Mouse (Mus musculus) urinary bladder, postnatal 14 days (tissue): Measurements from ENCODE around the gene Immp2l.

Experiments
- DNase-seq: peaks from one replicate; pipeline ENCODE4 v3.0.0; 2021; ENCODE audit warnings: low spot score

Gene Immp2l

DNA sequence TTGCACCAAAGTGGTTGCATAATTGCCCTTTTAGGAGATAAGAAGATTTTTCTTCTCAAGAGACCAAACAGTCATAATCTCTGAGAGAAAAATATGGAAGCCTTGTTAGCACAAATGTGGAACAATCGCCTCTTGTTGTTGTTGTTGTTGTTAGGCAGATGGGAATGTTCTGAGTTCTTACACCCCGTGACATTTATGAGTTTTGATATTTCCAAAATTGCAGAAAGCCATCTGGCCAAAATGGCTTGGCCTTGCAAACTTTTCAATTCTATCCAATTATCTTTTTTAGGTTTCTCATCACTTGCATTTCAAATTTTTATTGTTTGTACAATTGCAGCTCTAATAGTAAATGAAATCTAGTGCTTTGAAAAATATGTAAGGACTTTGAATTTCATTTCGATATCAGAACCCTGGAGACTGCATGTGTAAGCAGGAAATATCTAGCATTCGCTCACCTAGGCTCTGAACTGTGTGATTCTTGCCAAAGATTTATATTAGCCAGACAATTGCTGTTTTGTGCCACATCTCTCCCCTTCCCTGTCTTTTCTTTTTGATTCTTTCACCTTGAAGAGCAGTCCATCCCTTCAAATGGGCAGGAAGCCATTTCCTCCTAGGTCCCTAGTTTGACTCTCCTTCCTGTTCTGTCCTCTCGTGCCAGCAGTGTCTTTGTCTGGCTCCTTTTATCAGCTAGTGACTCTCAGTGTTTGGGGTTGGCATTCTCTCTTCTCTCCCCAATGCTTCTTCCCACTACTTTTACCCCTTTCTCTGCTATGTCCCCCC, 412.5 kb downstream of the Immp2l start:
- no peak for DNase-seq

DNA sequence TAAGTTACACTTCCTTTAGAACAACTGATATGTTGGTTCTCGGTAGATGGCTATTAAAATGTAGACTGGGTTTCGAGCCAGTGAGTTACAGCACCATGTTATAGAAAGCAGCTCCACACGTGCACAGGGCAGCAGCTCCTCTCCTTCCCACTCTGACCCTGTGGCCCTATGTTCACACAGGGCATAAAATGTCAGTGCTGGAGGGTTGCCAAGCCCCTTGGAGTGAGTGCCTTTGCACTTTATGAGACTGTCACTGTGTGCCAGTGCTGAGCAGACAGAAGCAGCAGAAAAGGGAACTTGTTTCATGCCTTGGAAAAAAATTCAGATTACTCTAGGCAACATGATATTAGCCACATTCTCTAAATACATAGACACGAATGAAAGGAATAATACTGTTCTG, 414.6 kb downstream of the Immp2l start:
- DNase-seq: no peak

DNA sequence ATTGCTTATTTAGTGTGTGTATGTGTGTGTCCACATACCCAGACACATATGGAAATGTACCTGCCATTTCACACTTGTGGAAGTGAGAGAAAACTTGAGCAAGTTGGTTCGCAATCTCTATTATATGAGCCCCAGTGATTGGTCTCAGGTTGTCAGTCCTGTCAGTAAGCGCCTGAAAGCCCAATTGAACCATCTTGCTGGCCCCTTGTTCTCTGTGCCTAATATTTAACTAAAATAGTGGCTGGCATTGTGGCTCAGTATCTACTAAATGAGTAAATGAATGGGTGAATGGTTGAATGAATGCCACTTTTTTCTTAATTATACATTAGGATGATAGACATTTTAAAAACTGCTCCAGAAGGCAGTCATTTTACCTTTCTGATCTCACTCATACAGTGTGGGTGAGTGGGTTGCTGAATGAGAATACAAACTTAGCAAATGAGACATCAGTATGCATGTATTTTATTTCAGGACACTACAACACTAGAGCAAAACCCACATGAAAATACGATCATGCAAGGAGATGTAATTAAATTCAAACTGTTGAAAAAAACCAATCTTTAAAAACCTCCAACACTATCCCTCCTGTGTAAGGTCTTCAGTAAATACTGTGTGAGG, 444.6 kb downstream of the Immp2l start:
- DNase-seq: no peak

DNA sequence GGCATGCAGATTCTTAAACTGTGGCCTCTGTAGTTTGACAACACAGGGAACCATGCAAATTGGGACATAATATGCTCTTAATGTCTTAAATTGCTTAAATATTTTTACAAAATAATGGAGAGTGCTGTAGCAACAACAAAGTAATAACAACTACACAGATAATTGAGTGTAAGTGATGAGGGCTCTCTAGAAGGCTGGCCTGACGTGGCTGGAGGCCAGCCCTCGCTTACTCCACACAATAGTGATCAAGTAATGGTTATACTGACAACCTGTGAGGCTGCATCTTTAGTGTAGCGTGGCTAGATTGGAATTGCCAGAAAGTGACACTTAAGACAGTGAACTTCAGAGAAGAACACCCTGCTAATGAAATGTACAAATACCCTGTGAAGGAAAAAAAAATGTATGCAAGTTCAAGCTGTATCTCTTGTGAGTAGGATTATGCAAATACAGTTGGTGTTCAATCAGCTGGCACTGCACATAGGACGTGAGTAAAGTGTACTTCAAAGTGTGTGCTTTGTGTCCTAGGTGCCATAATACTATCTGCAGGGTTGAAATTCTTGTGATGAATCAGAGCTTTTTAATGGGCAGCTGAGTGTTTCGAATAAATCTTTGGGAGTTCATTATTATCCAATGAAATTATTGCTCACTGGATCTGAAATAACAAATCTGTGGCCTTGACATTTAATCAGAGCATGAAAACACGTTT, 445.4 kb downstream of the Immp2l start:
- no peak for DNase-seq

DNA sequence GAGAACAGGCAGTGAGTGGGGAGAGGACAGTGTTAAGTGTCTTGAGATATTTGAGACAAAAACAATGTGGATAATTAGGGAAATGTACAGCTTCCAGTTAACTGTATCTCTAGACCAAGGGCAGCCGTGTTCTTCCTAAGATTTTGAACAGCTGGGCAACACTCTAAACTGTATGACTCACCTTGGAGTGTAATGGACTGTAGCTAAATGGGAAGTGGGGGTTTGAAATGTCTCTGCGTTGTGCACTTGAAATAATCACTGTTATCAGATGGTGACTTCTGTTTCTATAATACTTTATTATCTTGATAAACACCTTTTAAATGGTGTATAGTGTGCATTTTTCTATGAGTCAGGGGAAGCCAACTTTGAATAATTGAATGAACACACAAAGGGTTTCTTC, 457.6 kb downstream of the Immp2l start:
- no peak for DNase-seq

DNA sequence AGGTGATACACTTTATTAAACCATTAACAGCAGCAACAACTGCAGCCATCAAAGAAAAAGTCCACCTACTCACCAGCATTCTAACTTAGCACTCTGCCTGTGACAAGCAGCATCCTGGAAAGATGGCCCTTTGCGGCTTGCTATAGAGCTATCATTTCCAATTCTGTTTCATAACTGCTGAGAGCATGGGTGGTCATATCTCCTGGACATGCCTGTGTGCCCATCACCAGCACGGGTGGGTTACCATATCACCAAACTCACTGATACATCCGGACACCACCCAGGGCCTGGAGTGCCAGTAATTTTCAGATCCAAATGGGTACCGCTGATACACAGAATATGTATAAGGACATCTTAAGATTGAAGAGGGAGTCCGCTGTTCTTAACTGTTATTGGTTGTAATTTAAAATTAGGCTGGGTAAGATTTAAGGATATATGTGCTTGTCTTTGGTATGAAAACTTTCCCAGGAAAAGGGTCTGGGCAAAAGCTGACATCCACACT, 459.3 kb downstream of the Immp2l start:
- DNase-seq: no peak

DNA sequence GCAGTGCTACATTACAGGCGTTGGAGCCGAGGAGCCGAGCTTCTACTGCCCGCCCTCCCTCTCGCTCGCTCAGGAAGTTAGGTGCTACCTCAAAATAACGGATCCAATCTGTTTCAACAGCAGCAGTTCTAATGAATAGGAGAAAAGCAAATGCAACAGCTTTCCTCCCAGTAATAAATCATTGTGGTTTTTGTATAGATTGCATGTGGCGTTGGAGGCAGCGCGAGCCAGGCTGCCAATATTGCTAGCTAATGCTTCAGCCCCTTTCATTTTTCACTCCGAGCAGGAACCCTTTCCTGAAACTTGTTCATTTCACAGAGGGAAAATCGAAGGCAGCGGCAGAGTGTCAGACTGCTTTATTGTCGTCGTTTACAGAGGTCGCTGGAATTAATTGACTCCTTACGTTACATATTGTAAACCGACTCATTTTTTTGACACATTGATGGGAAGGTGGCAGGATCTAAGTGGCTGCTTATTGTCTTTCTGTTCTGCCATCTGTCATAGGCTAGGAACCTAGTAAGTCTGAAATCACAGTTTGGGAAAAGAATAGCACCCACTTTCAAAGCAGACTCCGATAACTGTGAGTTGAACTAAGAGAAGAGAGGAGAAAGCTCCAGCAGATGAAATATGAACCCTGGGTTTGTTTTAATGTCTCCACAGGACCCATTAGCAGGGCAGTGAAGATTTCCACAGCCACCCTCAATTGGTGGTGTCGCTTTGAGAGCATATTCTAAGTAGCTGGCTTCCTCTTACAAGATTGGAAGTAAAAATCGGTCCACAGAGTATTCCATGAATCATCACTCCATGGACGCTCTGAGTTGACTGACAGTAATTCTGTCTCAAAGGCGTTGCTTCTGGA, 459.9 kb downstream of the Immp2l start:
- DNase-seq: no peak

DNA sequence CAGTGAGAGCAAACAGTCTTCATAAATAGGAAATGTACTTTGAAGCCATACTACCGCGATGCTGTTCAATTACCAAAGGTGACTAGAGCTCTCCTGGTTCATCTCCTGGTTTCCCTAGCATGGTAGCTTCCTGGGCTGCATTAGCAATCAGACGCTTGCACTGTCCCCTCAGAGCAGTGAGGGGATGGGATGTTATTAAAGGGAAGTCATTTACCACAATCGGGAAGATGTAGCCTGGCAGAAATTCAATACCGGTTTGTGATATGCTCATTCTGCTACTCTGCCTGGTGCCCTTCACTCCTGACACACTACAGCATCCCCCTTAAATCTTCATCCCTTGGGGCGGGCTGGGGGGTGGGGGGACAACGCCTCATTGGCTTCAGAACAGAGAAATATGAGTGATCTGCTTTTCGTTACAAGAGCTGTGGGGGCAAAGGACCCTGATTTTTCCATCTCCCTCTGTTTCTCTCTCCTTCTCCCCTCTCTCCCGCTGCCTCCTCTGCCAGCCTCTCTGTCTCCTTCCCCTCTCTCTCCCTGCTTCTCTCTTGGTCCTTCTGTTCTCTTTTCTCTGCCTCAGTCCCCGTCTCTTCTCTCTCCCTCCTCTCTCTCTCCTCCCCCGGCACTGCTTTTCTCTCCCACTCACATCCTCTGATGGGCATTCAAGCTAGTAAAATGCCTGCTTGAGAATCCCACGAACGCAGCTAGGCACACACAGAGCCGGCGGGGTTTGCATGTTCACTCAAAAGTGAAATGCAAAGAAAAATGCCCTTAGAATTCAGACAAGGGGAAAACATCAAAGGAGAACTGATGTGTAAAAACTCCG, 461.0 kb downstream of the Immp2l start:
- no peak for DNase-seq

DNA sequence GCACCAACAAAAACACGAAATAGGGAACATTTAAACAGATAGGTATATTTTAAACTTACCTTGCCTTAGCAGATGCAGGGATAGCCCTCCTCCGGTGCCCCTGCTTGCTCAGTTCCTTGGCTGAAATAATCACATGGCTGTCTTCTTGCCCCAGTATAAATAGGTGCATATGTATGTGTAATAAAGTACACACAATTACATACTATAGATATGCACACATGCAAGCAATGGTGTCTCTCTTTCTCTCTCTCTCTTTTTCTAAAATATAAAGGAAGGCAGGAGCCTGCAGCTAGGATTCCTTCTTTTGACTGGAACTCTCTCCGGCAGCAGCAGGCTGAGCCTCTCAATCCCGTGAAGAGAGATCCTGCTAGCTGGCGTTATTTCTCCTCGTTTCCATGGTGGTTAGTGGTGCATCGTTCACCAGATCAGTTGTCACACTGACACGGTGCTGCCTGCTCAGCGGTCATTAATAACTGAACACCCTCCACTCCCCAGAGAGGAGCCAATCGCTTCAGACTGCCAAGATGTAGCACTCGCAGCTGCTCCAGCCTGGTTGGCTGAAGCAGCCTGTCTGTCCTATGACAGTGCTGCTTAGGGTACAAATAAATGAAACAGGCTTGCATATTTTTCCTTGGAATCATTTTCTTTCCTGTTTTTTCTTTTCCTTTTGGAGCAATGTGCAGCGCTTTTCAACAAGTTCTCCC, 461.8 kb downstream of the Immp2l start:
- peak; percentile 8 for DNase-seq

DNA sequence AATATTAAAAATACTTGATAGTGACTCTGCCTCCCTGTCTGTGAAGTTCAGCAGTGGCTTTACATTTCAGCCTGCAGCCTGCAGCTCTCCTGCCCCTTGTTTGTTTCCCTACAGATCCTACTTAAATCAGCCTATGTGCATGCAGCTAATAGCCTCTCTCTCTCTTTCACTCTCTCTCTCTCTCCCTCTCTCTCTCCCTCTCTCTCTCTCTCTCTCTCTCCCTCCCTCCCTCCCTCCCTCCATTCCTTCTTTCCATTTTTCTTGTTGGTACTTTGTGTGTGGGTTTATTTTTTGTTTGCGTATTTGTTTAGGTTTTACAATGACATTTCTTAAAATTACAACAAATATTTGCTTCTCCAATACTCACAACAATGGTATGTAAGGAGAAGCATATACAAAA, 462.4 kb downstream of the Immp2l start, which contains the start of gene Lrrn3:
Gene Lrrn3 (minus strand): TSS at position 101 of the 400 bp plus-strand sequence.
- no peak for DNase-seq

DNA sequence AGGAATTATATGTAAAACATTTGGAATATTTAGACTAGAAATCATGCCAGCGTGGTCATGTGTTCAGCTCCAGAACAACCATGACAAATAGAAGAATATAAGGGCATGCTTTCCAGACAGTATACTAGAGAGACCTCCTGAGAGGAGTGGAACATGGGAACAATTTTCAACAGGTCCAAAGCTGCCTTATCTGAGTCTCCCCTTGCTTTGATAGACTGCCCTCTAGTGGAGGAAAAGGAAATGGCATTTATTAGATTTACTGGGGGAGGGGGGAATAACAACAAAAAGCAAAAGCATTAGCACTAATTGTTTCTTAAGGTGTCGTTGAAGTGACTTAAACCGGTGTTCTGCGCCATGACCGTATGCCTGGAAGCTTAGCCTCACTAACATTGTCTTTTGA, 463.1 kb downstream of the Immp2l start:
- DNase-seq: no peak

DNA sequence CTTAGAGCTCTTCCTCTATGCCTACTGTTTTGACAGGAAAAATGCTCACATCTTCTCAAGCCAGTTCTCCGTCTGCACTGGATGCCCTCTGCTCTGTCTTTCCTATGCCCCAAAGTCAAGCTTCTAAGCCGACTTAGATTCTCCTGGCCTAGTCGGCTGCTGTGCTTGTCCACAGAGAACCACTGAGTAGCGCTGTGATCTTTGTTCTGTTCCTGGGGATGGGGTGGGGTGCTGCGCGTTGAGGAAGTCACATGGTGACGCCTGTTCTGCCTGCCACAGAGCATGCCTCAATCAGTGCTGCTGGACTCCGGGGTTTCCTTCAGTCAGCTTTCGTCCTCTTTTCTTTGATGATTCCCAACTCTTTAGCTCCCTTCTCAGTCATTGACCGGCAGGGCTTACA, 470.7 kb downstream of the Immp2l start:
- DNase-seq: no peak

DNA sequence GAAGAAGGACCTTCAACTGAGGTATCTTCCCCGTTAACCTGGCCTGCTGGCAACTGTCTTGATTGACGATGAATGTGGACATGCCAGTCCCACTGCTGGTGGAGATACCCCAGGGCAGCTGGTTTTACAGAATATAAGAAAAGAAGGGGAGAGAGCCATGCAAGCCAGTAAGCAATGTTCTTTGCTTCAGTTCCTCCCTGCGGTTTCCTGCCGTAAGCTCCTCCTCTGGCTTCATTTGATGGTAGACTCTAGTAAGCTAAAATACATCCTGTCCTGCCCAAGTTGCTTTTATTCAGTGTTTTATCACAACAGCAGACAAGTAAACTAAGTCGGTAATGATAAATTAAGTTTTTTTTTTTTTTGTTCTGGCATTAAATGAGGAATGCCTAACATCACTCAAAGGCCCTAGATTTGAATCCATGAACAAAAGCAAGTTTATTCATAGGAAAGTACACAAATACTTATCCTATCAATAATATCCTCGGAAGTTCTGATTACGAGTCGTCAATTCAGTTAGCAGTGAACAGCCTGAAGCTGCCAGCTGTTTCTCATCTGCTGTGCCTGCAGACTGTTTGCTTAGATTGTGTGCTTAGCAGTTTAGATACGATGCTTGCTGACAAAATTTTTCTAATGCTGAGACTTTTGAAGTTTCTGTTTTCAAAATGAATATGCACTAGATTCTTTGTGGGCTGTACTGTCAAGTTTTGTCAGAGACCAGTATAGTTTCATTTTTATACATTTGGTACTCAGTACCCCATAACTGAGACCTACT, 476.3 kb downstream of the Immp2l start:
- no peak for DNase-seq

DNA sequence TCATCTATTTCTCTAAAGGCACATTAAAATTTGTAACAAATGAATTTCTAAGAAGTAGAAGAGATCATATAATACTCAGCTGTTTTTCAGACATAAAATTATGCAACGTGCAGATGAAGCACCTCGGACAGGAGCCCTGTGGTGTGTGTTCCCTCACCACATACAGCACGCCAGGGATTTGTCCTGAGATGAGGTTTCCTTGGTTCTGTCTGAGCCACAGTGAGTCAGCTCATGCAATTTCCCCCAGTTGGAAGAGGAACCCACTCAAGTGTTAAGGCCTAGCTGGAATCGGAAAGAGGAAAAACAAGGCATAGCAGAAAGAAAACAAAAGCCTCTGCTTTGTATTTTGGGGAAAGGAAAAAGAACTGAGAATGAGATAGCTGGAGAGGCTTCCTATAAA, 484.7 kb downstream of the Immp2l start:
- no peak for DNase-seq

DNA sequence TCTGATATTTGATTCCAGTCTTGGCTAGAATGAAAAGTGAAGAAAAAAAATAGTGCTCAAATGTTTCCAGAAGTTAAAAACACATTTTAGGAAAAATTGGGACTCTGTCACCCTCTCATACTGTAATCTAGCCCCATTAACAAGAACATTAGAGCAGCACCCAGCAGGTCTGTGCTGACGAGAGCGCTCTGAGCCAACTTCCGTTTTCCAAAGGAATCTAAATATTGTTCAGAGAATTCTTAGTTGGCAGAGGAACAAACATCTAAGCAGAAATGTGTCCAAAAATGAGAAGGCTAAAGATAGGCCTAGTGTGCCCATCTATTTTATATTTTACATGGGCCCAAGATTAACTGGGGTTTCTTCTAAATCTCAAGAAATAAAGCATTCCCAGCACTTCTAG, 486.7 kb downstream of the Immp2l start:
- no peak for DNase-seq

DNA sequence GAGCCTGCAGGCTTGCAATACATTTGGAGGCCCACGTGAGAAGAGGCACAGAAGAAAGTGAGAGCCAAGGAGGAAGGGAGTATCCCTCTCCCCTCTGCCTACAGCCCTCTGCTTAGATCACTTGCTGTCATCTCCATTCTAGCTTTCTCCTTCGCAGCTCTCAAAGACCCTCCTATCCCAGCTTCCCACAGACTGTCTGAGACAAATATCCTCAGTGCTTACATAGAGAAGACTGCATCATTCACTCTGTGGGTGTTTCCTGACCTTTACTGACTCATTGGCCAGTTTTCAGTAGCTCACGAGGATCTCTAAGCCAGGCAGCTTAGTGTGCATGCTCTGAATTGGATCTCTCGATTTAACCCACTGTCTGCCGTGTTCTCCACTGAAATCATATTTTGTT, 495.0 kb downstream of the Immp2l start:
- no peak for DNase-seq

DNA sequence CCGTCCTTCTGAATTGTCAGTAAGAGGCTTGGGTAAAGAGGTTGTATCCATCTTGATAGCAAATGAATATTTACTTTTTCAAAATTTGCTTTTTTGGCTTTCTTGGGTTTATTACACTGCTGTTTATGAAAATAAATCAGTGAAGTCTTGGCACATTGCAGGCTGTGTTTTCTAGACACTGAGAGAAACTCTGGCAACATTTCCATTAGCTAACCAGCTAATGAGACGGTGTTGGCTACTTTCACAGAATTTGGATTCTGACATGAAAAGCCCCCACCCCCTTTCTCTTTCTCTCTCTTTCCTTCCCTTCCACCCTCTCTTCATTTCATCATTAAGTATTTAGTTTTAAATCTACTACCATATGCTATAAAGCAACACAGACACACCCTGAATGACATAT, 496.4 kb downstream of the Immp2l start:
- DNase-seq: no peak

DNA sequence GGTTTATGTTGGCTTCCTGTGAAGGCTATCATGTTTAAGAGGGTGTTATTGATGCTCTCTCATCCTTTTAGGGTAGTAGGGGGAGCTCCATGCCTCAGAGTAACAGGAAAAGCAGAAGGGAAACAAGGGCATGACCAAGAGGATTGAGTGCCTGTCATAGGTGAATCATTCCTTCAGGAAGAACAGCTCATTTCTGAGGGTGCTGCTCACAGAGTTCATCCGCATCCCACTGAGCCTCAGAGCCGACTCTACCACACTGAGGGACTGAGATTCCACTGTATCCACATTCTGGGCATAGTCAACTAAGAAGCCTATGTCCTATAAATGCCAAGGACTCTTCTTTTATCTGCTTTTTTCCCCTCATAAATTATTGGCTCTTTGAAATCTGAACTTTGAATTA, 497.8 kb downstream of the Immp2l start:
- no peak for DNase-seq

DNA sequence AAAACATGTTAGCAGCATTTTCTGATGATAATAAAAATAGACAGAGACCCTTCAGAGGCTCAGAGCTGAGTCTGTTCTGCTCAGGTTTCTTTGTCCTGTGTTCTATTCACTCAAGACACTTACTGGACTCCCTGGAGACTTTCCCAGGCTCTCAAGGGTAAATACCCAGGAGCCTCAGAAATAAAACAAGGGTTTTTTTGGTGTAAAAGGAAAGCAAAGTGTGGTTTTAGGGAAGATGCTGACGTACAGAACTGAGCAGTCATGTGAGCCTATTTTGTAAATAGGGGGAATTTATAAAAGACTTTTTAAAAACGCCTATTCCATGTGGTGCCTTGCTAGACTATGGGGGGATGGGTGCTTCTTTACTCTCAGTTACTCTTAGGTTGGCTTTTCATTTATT, 502.8 kb downstream of the Immp2l start:
- no peak for DNase-seq

DNA sequence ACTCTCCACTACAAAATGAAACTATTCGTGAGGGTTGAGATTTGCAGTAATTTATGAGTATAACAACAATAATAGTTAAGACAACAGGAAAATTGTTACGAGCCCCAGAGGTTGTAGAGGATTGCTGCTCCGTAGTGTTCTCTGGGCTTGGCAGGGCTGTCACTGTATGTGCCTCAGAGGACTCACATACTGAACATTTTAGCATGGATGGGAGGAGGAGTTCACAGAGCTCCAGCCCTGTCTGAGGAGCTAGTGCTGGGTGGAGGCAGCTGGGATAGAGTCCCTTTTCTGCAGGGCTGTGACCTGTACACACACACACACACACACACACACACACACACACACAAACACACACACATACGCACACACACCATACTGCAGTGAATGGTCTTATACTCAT, 504.5 kb downstream of the Immp2l start:
- no peak for DNase-seq
